Mouse (Mus musculus) midbrain, embryonic 13.5 days (tissue): ENCODE measurements at regions not wholly inside any gene's neighbourhood (a gene's known extent, or its start where the extent isn't known, plus 50 kb on each side); places are given as distances from the start of the nearest gene placed in this dataset.
A peak's percentile ranks its signal among the peaks of the same experiment; 100 is the strongest.

Experiments
- ATAC-seq: fragments of 200-750 bp; cut with Nextera tagmentation; 2 replicates; pipeline ENCODE4 v1.8.0; 2017; ENCODE audit warnings: mild to moderate bottlenecking, moderate TSS enrichment, moderate library complexity
- H3K27ac ChIP-seq: fragments of 300-500 bp; sonication (generic); 2 replicates; pipeline ENCODE4 v1.5.1; 2015; ENCODE audit warnings: inconsistent platforms, mild to moderate bottlenecking, moderate library complexity
- H3K27me3 ChIP-seq: fragments of 300-500 bp; sonication (generic); 2 replicates; pipeline ENCODE4 v1.6.1; 2015; ENCODE audit warnings: mild to moderate bottlenecking, inconsistent platforms
- H3K36me3 ChIP-seq: fragments of 300-500 bp; sonication (generic); 2 replicates; pipeline ENCODE4 v1.6.1; 2015; ENCODE audit warnings: mild to moderate bottlenecking, inconsistent platforms
- H3K4me1 ChIP-seq: fragments of 300-500 bp; sonication (generic); replicated peaks from 2 replicates; pipeline ENCODE4 v1.6.1; 2015; ENCODE audit warnings: inconsistent platforms
- H3K4me2 ChIP-seq: fragments of 300-500 bp; sonication (generic); replicated peaks from 2 replicates; pipeline ENCODE4 v1.6.1; 2015; ENCODE audit warnings: moderate library complexity, mild to moderate bottlenecking, inconsistent platforms
- H3K4me3 ChIP-seq: fragments of 300-500 bp; sonication (generic); replicated peaks from 2 replicates; pipeline ENCODE4 v1.5.1; 2015; ENCODE audit warnings: mild to moderate bottlenecking, inconsistent platforms
- H3K9ac ChIP-seq: fragments of 300-500 bp; sonication (generic); replicated peaks from 2 replicates; pipeline ENCODE4 v1.6.1; 2015; ENCODE audit warnings: mild to moderate bottlenecking, inconsistent platforms
- H3K9me3 ChIP-seq: fragments of 300-500 bp; sonication (generic); 2 replicates; pipeline ENCODE4 v1.6.1; 2016; ENCODE audit warnings: mild to moderate bottlenecking, inconsistent platforms
- WGBS: fragments of 180-500 bp; shearing (Covaris S2); methylation state at CpG from one replicate; pipeline ENCODE4 v1.1.7; 2015; 5-methylcytosine and 5-hydroxymethylcytosine counted together

DNA sequence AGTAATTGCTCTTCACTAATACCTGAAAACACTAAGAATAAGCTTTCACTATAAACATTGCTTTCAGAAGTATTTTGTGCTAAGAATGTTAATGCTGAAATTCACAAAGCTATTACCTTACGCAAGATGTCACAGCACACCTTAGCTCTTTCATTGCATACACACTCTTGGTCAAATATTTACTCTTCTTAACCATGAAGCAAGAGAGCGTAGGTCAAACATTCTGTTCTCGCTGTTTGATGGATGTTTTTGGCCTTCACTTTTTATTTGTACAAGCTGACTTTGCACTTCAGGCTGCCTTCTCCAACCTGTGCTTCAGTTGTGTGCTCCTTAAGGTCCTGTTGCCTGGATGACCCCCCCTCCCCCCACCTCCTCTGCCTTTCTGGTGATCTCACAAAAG, 212.8 kb upstream of the Chrm2 start:
- H3K27ac ChIP-seq, result no peak overlapping the region
- no peak overlapping the region for H3K4me3 ChIP-seq
- H3K9me3 ChIP-seq, result no peaks in the 10 kb centered on the region
- no peaks in the 10 kb centered on the region for H3K36me3 ChIP-seq
- H3K27me3 ChIP-seq, result no peaks in the 10 kb centered on the region
- no peaks in the 10 kb centered on the region for H3K4me1 ChIP-seq
- whole genome bisulfite sequencing, result 82% methylated on average over 3 of the region's 3 CpGs
- no peak overlapping the region for H3K9ac ChIP-seq
- no peak for ATAC-seq
- H3K4me2 ChIP-seq, result no peak overlapping the region

DNA sequence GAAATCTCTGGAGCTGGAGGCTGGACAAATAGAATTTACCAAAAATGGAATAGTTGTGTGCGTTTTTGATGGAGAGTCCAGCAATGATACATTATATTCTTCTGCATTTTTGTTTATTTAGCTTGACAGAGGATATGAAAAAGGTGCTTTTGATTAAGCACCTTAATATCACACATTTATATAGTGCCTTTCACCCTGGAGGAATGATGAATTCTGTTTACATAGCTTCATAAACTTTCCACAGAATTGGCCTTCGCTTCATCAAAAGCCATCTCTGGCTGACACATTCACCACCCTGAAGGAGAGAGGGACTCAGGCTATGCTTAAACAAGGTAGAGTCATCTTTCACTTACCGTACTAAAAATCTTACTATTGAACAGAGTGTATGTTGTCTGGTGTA, 208.0 kb upstream of the Chrm2 start:
- Histone ChIP-seq H3K9ac (no peak overlapping the region), H3K4me3 (no peak overlapping the region), H3K27me3 (no peaks in the 10 kb centered on the region), H3K9me3 (no peaks in the 10 kb centered on the region), H3K27ac (no peak overlapping the region), H3K36me3 (no peaks in the 10 kb centered on the region), H3K4me1 (no peaks in the 10 kb centered on the region), H3K4me2 (no peak overlapping the region)
- WGBS, result 91% methylated on average over 3 of the region's 3 CpGs
- ATAC-seq, result no peak

DNA sequence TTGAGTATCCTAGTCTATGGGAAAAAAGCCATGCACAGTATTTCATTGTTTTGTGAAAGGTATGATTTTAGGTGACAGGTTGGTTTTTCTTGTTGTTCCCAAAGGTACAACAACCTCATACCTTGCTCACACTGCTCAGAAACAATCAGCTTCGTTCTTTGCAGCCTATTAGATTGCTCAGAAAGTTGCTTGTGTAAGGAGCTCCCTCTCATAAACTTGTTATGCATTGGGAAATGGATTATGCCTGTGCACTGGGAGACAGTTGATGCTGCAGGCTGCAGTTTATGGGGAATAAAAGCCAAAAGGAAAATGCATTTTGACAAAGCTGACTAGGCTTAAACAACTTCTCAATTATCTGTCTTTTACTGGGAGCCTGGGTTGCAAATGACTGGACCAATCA, 205.2 kb upstream of the Chrm2 start:
- Histone ChIP-seq H3K27me3 (no peaks in the 10 kb centered on the region), H3K9ac (no peak overlapping the region), H3K4me2 (no peak overlapping the region), H3K4me1 (no peaks in the 10 kb centered on the region), H3K9me3 (no peaks in the 10 kb centered on the region), H3K27ac (no peak overlapping the region), H3K36me3 (no peaks in the 10 kb centered on the region), H3K4me3 (no peak overlapping the region)
- WGBS, result 65% methylated on average over 1 of the region's 1 CpGs
- no peak for ATAC-seq

DNA sequence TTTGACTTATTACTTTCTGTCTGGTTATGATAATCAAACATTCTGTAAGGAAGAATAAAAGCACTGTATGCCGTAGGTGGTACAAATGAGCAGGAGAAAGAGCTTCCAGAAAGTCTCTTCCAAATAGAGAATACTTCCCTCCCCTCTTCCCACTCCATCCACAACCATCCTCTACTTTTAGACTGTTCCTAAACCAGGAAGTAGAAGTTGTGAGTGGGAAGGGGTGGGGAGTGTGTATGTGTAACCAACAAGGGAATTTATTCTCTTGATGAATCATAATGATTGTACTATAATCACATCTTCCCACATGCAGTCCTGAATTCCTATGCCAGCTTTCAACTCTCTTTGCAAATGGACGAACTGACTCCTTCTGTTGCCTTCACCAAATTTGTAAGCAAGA, 181.2 kb upstream of the Chrm2 start:
- Histone ChIP-seq H3K4me3 (no peak overlapping the region), H3K4me2 (no peak overlapping the region), H3K27me3 (no peaks in the 10 kb centered on the region), H3K9me3 (no peaks in the 10 kb centered on the region), H3K36me3 (no peaks in the 10 kb centered on the region), H3K9ac (no peak overlapping the region), H3K4me1 (no peaks in the 10 kb centered on the region), H3K27ac (no peak overlapping the region)
- ATAC-seq, result no peak
- WGBS, result 83% methylated on average over 2 of the region's 2 CpGs

DNA sequence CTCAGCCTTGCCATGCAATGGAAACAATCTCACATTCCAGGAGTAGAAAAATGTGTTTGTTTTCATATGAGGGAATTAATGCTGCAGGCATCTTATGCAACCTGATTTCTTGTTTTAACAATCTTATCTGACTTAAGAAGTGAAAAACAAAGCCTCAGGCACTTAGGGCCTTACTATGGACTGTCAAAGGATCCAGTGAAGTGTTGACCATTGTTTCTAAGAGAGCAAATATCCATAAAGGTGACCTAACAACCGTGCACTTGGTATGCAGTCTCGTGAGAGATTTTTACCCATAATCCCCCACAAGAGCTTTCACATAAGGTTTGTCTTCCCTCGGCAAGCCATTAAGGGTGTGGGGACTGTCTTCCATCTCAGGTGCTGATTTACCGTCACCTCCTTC, 166.6 kb upstream of the Chrm2 start:
- WGBS, result 66% methylated on average over 4 of the region's 4 CpGs
- H3K27ac ChIP-seq, result no peak overlapping the region
- H3K9ac ChIP-seq, result no peak overlapping the region
- no peaks in the 10 kb centered on the region for H3K36me3 ChIP-seq
- H3K4me3 ChIP-seq, result no peak overlapping the region
- H3K27me3 ChIP-seq, result no peaks in the 10 kb centered on the region
- H3K4me1 ChIP-seq, result no peaks in the 10 kb centered on the region
- H3K4me2 ChIP-seq, result no peak overlapping the region
- no peaks in the 10 kb centered on the region for H3K9me3 ChIP-seq
- ATAC-seq, result no peak

DNA sequence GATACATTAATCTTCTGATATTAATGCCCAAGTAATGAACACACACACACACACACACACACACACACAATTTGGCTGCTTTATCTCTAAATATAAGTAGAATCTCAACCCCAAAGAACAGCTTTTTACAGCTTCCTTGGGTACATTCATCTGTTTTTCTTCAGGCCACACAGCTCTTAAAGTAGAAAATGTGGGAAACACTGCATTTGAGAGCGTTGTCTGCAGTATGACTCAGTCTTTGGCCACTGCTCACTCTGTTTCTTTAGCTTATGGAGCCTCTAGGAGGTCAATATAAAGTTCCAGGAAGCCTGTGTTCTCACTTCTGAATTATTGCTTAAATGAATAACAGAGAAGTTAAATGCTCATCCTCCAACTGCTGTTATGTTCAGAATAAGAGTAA, 153.4 kb upstream of the Chrm2 start:
- Histone ChIP-seq H3K4me3 (no peak overlapping the region), H3K4me1 (no peaks in the 10 kb centered on the region), H3K36me3 (no peaks in the 10 kb centered on the region), H3K9me3 (no peaks in the 10 kb centered on the region), H3K9ac (no peak overlapping the region), H3K4me2 (no peak overlapping the region), H3K27ac (no peak overlapping the region), H3K27me3 (no peaks in the 10 kb centered on the region)
- 69% methylated on average over 1 of the region's 1 CpGs for WGBS
- no peak for ATAC-seq

DNA sequence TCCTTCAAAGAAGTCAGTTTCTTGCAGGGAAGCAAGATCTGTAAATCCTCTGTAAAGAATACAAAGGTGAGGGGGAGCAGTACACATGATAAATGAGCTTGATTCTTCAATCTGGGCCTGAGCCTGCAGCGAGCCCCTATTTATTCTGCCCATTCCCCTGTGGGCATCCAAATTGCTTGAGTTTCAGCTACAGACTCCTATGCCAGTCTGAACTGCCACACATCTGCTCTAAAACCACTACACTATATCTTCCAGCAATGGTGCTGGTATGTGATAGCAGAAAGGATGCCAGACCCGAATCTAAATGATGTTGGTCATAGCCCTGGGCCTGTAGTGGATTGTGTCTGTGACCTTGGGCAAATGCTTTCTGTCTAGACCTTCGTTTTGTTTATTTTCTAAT, 140.9 kb upstream of the Chrm2 start:
- Histone ChIP-seq H3K9me3 (no peaks in the 10 kb centered on the region), H3K27ac (0 out of 2 replicates have a peak overlapping the region, but pooled peaks have one; percentile 15)
- 82% methylated on average over 3 of the region's 3 CpGs for WGBS

DNA sequence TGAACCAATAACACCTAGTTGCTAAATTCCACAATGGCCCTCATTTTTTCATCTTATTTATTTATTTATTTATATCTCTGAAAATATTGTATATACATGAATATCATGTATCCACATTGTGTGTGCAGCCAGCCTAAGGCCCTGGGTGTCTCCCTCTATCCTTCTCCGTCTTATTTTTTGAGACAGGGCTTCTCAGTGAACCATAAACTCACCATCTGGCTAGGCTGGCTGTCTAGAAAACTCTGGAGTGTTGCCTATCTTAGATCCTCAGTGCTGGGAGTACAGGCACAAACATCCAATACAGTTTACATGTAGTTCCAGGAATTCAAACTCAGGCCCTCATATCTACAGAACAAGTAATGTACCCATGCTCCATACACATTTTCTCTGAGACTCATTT, 139.7 kb upstream of the Chrm2 start:
- H3K4me3 ChIP-seq, result no peak overlapping the region
- H3K4me2 ChIP-seq, result no peak overlapping the region
- no peaks in the 10 kb centered on the region for H3K4me1 ChIP-seq
- H3K27ac ChIP-seq, result no peak overlapping the region
- no peak overlapping the region for H3K9ac ChIP-seq
- H3K27me3 ChIP-seq, result no peaks in the 10 kb centered on the region
- no peaks in the 10 kb centered on the region for H3K9me3 ChIP-seq
- no peak for ATAC-seq
- 87% methylated on average over 1 of the region's 1 CpGs for WGBS
- no peaks in the 10 kb centered on the region for H3K36me3 ChIP-seq

More for the DNA sequence above, 140.9 kb upstream of the Chrm2 start:
- no peaks in the 10 kb centered on the region for H3K4me1 ChIP-seq
- ATAC-seq, result 0 out of 2 replicates have a peak, but pooled peaks have one; percentile 20
- no peaks in the 10 kb centered on the region for H3K27me3 ChIP-seq
- no peak overlapping the region for H3K4me3 ChIP-seq
- no peak overlapping the region for H3K4me2 ChIP-seq
- no peak overlapping the region for H3K9ac ChIP-seq
- H3K36me3 ChIP-seq, result no peaks in the 10 kb centered on the region

DNA sequence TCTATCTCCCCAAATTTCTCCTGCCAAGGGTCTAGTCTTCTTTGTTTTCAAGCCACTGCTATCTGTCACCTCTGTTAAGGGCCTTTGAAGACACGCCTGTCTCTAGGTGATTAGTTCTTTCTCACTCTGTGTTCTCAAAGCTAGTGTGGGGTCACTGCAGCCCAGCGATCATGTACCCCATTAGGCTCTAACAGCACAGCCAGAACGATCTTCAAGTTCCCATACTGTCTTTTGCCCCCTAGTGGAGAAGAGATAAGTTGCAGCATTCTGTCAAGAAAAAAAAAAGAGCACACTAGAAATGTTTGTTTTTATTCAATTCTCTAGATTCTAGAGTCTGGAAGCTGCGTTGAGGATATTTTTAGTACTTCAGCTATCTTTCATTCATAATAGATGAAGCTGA, 138.8 kb upstream of the Chrm2 start:
- WGBS, result 33% methylated on average over 4 of the region's 4 CpGs
- ATAC-seq, result no peak
- Histone ChIP-seq H3K36me3 (no peaks in the 10 kb centered on the region), H3K4me2 (no peak overlapping the region), H3K9me3 (no peaks in the 10 kb centered on the region), H3K4me1 (no peaks in the 10 kb centered on the region), H3K27ac (no peak overlapping the region), H3K4me3 (no peak overlapping the region), H3K9ac (no peak overlapping the region), H3K27me3 (no peaks in the 10 kb centered on the region)

DNA sequence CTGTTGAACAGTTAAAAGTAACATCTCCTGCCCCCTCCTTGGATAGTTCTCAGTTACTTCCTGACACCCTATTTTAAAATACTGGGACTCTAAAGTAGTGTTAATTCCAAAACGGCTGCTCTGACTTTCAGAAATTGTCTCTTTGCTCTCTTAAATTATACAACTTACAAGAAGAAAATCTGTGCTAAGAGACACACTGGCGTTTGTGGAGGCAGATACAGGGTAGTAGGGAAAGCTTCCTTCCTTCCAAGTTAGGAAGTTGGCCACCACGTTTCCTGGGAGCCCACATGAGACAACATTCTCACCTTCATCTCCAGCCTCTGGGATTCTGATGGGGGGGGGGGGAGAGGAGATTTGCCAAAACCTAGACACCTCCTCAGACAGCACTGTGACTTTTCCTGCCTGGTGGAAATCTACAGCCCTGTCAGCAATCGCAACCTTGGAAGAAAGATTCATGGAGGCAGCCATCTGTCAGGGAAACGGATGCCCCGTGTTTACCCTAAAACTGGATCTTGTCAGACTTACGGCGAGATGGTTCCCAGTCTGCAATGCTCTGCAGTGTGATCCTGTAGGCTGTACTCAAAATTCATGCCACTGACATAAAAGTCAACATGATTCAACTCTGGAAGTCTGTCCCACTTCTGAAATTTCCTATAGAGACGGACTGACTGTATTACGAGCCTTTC, 121.0 kb upstream of the Chrm2 start:
- Histone ChIP-seq H3K4me2 (no peak overlapping the region), H3K27me3 (no peaks in the 10 kb centered on the region), H3K27ac (no peak overlapping the region), H3K4me1 (no peaks in the 10 kb centered on the region), H3K4me3 (no peak overlapping the region), H3K36me3 (no peaks in the 10 kb centered on the region), H3K9me3 (no peaks in the 10 kb centered on the region), H3K9ac (no peak overlapping the region)
- 92% methylated on average over 10 of the region's 10 CpGs for WGBS
- ATAC-seq, result no peak

DNA sequence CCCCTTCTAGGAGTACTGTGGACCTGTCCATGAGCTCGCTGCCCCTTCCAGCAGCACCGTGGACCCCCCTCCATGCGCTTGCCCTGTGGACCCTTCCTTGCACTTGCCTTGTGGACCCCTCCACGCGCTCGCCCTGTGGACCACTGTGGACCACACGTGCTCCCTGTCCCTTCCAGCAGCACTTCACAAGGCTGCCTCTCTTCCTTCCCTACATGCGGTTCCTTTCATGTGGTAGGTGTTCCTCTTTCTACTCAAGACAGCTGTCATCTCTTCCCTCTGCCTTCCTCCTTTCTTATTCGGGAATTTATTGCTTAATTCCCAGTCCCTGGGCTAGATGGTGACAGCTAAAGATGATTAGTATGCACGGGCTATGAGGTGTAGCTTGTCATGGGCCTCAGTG, 101.2 kb upstream of the Chrm2 start:
- WGBS, result 79% methylated on average over 10 of the region's 10 CpGs
- no peaks in the 10 kb centered on the region for H3K36me3 ChIP-seq
- H3K4me3 ChIP-seq, result no peak overlapping the region
- no peak for ATAC-seq
- H3K4me1 ChIP-seq, result no peaks in the 10 kb centered on the region
- no peak overlapping the region for H3K9ac ChIP-seq
- H3K4me2 ChIP-seq, result no peak overlapping the region
- H3K9me3 ChIP-seq, result no peaks in the 10 kb centered on the region
- no peak overlapping the region for H3K27ac ChIP-seq
- H3K27me3 ChIP-seq, result no peaks in the 10 kb centered on the region

DNA sequence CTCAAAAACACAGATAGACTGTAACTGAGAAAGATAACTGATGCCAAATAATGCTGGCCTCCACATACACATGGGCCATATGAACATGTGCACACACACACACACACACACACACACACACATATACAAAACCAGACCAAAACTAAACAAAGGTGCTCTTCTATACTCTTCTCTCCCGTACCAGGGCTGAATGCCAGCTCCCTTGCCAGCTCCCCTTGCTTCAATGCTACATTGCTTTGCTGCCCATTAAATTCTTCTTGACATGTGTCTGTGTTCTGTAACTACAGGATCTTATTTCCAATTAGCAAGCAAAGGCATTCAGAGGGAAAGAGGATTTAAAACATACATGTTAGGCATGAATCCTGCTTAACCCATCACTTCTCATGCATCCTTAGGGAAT, 74.3 kb upstream of the Chrm2 start:
- WGBS, result 59% methylated on average over 1 of the region's 1 CpGs
- no peaks in the 10 kb centered on the region for H3K4me1 ChIP-seq
- no peak overlapping the region for H3K27ac ChIP-seq
- ATAC-seq, result no peak
- H3K36me3 ChIP-seq, result no peaks in the 10 kb centered on the region
- no peak overlapping the region for H3K9ac ChIP-seq
- H3K4me3 ChIP-seq, result no peak overlapping the region
- H3K4me2 ChIP-seq, result no peak overlapping the region
- H3K9me3 ChIP-seq, result no peaks in the 10 kb centered on the region
- no peaks in the 10 kb centered on the region for H3K27me3 ChIP-seq
